Mouse (Mus musculus): ENCODE measurements around the gene Crlf3. TPM values are rescaled to one million over a fixed set of nuclear protein-coding genes. Genes with fewer than 3 reads are reported as not detected.
"Not testable (repeated sequence)": the region's sequence is repeated elsewhere in the genome, so short reads cannot be mapped to it uniquely, and the experiment has no call there.

The Crlf3 gene
- polyA plus RNA-seq, 1 experiment from 2014 or later = 30.4 TPM

GRCm38 (mm10) chr11:80072365-80072764, 8.4 kb downstream of the Crlf3 start:
- Histone ChIP-seq H3K27ac (ENCODE audit: low read depth, low read length) (no peak overlapping the region), H3K9me3 (ENCODE audit: control insufficient read depth, low read length) (no peaks in the 10 kb centered on the region), H3K36me3 (ENCODE audit: control insufficient read depth, insufficient read depth, low read length) (no peaks in the 10 kb centered on the region), H3K4me1 (ENCODE audit: control insufficient read depth, insufficient read depth, low read length) (no peaks in the 10 kb centered on the region), H3K4me3 (ENCODE audit: low read depth, low read length) (no peak overlapping the region), H3K4me2 (no peak overlapping the region), H3K9ac (ENCODE audit: low read length) (no peak overlapping the region), H3K27me3 (ENCODE audit: control insufficient read depth, insufficient read depth, low read length) (no peaks in the 10 kb centered on the region)
- 95% methylated on average over 3 of the region's 3 CpGs for WGBS
- ATAC-seq (ENCODE audit: low FRiP score) = no peak
- no peak for DNase-seq (ENCODE audit: low spot score, missing footprints)

GRCm38 (mm10) chr11:80071039-80071438, 9.8 kb downstream of the Crlf3 start:
- H3K27ac ChIP-seq (ENCODE audit: low read depth, low read length) = no peak overlapping the region
- H3K4me2 ChIP-seq = no peak overlapping the region
- no peaks in the 10 kb centered on the region for H3K27me3 ChIP-seq (ENCODE audit: control insufficient read depth, insufficient read depth, low read length)
- DNase-seq (ENCODE audit: low spot score, missing footprints) (no peak), ATAC-seq (ENCODE audit: low FRiP score) (no peak)
- WGBS = 96% methylated on average over 2 of the region's 2 CpGs
- H3K36me3 ChIP-seq (ENCODE audit: control insufficient read depth, insufficient read depth, low read length) = no peaks in the 10 kb centered on the region
- H3K9ac ChIP-seq (ENCODE audit: low read length) = no peak overlapping the region
- H3K4me3 ChIP-seq (ENCODE audit: low read depth, low read length) = no peak overlapping the region
- H3K4me1 ChIP-seq (ENCODE audit: control insufficient read depth, insufficient read depth, low read length) = no peaks in the 10 kb centered on the region
- no peaks in the 10 kb centered on the region for H3K9me3 ChIP-seq (ENCODE audit: control insufficient read depth, low read length)

- H3K27me3 ChIP-seq (ENCODE audit: control insufficient read depth, insufficient read depth, low read length) = no peaks in the 10 kb centered on the region
- no peak for ATAC-seq (ENCODE audit: low FRiP score)
- DNase-seq (ENCODE audit: low spot score, missing footprints) = no peak
- no peaks in the 10 kb centered on the region for H3K4me1 ChIP-seq (ENCODE audit: control insufficient read depth, insufficient read depth, low read length)
- WGBS = 95% methylated on average over 3 of the region's 3 CpGs
- no peak overlapping the region for H3K9ac ChIP-seq (ENCODE audit: low read length)
- H3K4me2 ChIP-seq = no peak overlapping the region
- no peak overlapping the region for H3K4me3 ChIP-seq (ENCODE audit: low read depth, low read length)
- no peaks in the 10 kb centered on the region for H3K9me3 ChIP-seq (ENCODE audit: control insufficient read depth, low read length)
- H3K27ac ChIP-seq (ENCODE audit: low read depth, low read length) = no peak overlapping the region
- no peaks in the 10 kb centered on the region for H3K36me3 ChIP-seq (ENCODE audit: control insufficient read depth, insufficient read depth, low read length)
These were observed 11.0 kb downstream of the Crlf3 start for GRCm38 (mm10) chr11:80069815-80070214.

GRCm38 (mm10) chr11:80067558-80067957, 13.2 kb downstream of the Crlf3 start:
- Histone ChIP-seq H3K9me3 (ENCODE audit: control insufficient read depth, low read length) (no peaks in the 10 kb centered on the region), H3K27me3 (ENCODE audit: control insufficient read depth, insufficient read depth, low read length) (no peaks in the 10 kb centered on the region), H3K4me3 (ENCODE audit: low read depth, low read length) (no peak overlapping the region), H3K27ac (ENCODE audit: low read depth, low read length) (no peak overlapping the region), H3K36me3 (ENCODE audit: control insufficient read depth, insufficient read depth, low read length) (no peaks in the 10 kb centered on the region), H3K9ac (ENCODE audit: low read length) (no peak overlapping the region), H3K4me1 (ENCODE audit: control insufficient read depth, insufficient read depth, low read length) (no peaks in the 10 kb centered on the region), H3K4me2 (no peak overlapping the region)
- DNase-seq (ENCODE audit: low spot score, missing footprints) (no peak), ATAC-seq (ENCODE audit: low FRiP score) (no peak)
- 92% methylated on average over 5 of the region's 5 CpGs for WGBS

GRCm38 (mm10) chr11:80066373-80066772, 14.4 kb downstream of the Crlf3 start:
- H3K27ac ChIP-seq (ENCODE audit: low read depth, low read length); H3K4me1 ChIP-seq (ENCODE audit: control insufficient read depth, insufficient read depth, low read length); H3K36me3 ChIP-seq (ENCODE audit: control insufficient read depth, insufficient read depth, low read length); H3K4me2 ChIP-seq; H3K27me3 ChIP-seq (ENCODE audit: control insufficient read depth, insufficient read depth, low read length); ATAC-seq (ENCODE audit: low FRiP score); H3K4me3 ChIP-seq (ENCODE audit: low read depth, low read length); H3K9ac ChIP-seq (ENCODE audit: low read length); DNase-seq (ENCODE audit: low spot score, missing footprints); H3K9me3 ChIP-seq (ENCODE audit: control insufficient read depth, low read length): not testable (repeated sequence)
- 84% methylated on average over 4 of the region's 4 CpGs for WGBS

- DNase-seq (ENCODE audit: low spot score, missing footprints) = no peak
- Histone ChIP-seq H3K9ac (ENCODE audit: low read length) (no peak overlapping the region), H3K27ac (ENCODE audit: low read depth, low read length) (no peak overlapping the region), H3K36me3 (ENCODE audit: control insufficient read depth, insufficient read depth, low read length) (0 out of 2 replicates have a peak, but pooled peaks cover 8% of the 10 kb centered on the region), H3K9me3 (ENCODE audit: control insufficient read depth, low read length) (no peaks in the 10 kb centered on the region), H3K4me1 (ENCODE audit: control insufficient read depth, insufficient read depth, low read length) (no peaks in the 10 kb centered on the region), H3K4me3 (ENCODE audit: low read depth, low read length) (no peak overlapping the region), H3K4me2 (no peak overlapping the region), H3K27me3 (ENCODE audit: control insufficient read depth, insufficient read depth, low read length) (no peaks in the 10 kb centered on the region)
- no peak for ATAC-seq (ENCODE audit: low FRiP score)
- WGBS = 88% methylated on average over 4 of the region's 4 CpGs
These were observed 18.6 kb downstream of the Crlf3 start for GRCm38 (mm10) chr11:80062159-80062558.

GRCm38 (mm10) chr11:80056141-80056540, 24.6 kb downstream of the Crlf3 start:
- WGBS = 93% methylated on average over 9 of the region's 9 CpGs
- 0 out of 2 replicates have a peak, but pooled peaks cover 2% of the 10 kb centered on the region for H3K36me3 ChIP-seq (ENCODE audit: control insufficient read depth, insufficient read depth, low read length)
- no peak overlapping the region for H3K4me3 ChIP-seq (ENCODE audit: low read depth, low read length)
- H3K4me2 ChIP-seq = no peak overlapping the region
- no peaks in the 10 kb centered on the region for H3K27me3 ChIP-seq (ENCODE audit: control insufficient read depth, insufficient read depth, low read length)
- H3K27ac ChIP-seq (ENCODE audit: low read depth, low read length) = no peak overlapping the region
- no peak overlapping the region for H3K9ac ChIP-seq (ENCODE audit: low read length)
- no peaks in the 10 kb centered on the region for H3K9me3 ChIP-seq (ENCODE audit: control insufficient read depth, low read length)
- ATAC-seq (ENCODE audit: low FRiP score) (no peak), DNase-seq (ENCODE audit: low spot score, missing footprints) (no peak)
- H3K4me1 ChIP-seq (ENCODE audit: control insufficient read depth, insufficient read depth, low read length) = no peaks in the 10 kb centered on the region

GRCm38 (mm10) chr11:80054659-80055058, 26.1 kb downstream of the Crlf3 start:
- ATAC-seq (ENCODE audit: low FRiP score) (no peak), DNase-seq (ENCODE audit: low spot score, missing footprints) (no peak)
- H3K36me3 ChIP-seq (ENCODE audit: control insufficient read depth, insufficient read depth, low read length) = no peaks in the 10 kb centered on the region
- H3K9ac ChIP-seq (ENCODE audit: low read length) = no peak overlapping the region
- H3K4me1 ChIP-seq (ENCODE audit: control insufficient read depth, insufficient read depth, low read length) = no peaks in the 10 kb centered on the region
- no peak overlapping the region for H3K27ac ChIP-seq (ENCODE audit: low read depth, low read length)
- H3K4me2 ChIP-seq = no peak overlapping the region
- H3K27me3 ChIP-seq (ENCODE audit: control insufficient read depth, insufficient read depth, low read length) = no peaks in the 10 kb centered on the region
- WGBS = 86% methylated on average over 4 of the region's 4 CpGs
- no peaks in the 10 kb centered on the region for H3K9me3 ChIP-seq (ENCODE audit: control insufficient read depth, low read length)
- no peak overlapping the region for H3K4me3 ChIP-seq (ENCODE audit: low read depth, low read length)

- H3K4me2 ChIP-seq = no peak overlapping the region
- no peaks in the 10 kb centered on the region for H3K4me1 ChIP-seq (ENCODE audit: control insufficient read depth, insufficient read depth, low read length)
- no peaks in the 10 kb centered on the region for H3K27me3 ChIP-seq (ENCODE audit: control insufficient read depth, insufficient read depth, low read length)
- no peaks in the 10 kb centered on the region for H3K9me3 ChIP-seq (ENCODE audit: control insufficient read depth, low read length)
- H3K9ac ChIP-seq (ENCODE audit: low read length) = no peak overlapping the region
- H3K36me3 ChIP-seq (ENCODE audit: control insufficient read depth, insufficient read depth, low read length) = no peaks in the 10 kb centered on the region
- DNase-seq (ENCODE audit: low spot score, missing footprints) (no peak), ATAC-seq (ENCODE audit: low FRiP score) (no peak)
- no peak overlapping the region for H3K27ac ChIP-seq (ENCODE audit: low read depth, low read length)
- 90% methylated on average over 5 of the region's 5 CpGs for WGBS
- no peak overlapping the region for H3K4me3 ChIP-seq (ENCODE audit: low read depth, low read length)
These were observed 27.6 kb downstream of the Crlf3 start for GRCm38 (mm10) chr11:80053171-80053570.

GRCm38 (mm10) chr11:80052456-80052855, 28.3 kb downstream of the Crlf3 start:
- 82% methylated on average over 7 of the region's 7 CpGs for WGBS
- H3K36me3 ChIP-seq (ENCODE audit: control insufficient read depth, insufficient read depth, low read length) = no peaks in the 10 kb centered on the region

More at GRCm38 (mm10) chr11:80052456-80052855, 28.3 kb downstream of the Crlf3 start:
- no peak for DNase-seq (ENCODE audit: low spot score, missing footprints)
- no peaks in the 10 kb centered on the region for H3K4me1 ChIP-seq (ENCODE audit: control insufficient read depth, insufficient read depth, low read length)
- no peaks in the 10 kb centered on the region for H3K27me3 ChIP-seq (ENCODE audit: control insufficient read depth, insufficient read depth, low read length)
- no peak overlapping the region for H3K27ac ChIP-seq (ENCODE audit: low read depth, low read length)
- H3K4me3 ChIP-seq (ENCODE audit: low read depth, low read length) = no peak overlapping the region
- no peaks in the 10 kb centered on the region for H3K9me3 ChIP-seq (ENCODE audit: control insufficient read depth, low read length)
- no peak overlapping the region for H3K4me2 ChIP-seq
- no peak overlapping the region for H3K9ac ChIP-seq (ENCODE audit: low read length)
- no peak for ATAC-seq (ENCODE audit: low FRiP score)

Data from midbrain, embryonic 11.5 days (tissue).